Mouse (Mus musculus) heart, embryonic 16.5 days (tissue): ENCODE measurements around the gene Zp3. TPM values are rescaled to one million over a fixed set of nuclear protein-coding genes. Genes with fewer than 3 reads are reported as not detected.
A peak's percentile ranks its signal among the peaks of the same experiment; 100 is the strongest.

ENCODE experiments used
- ATAC-seq: fragments of 200-750 bp; cut with Nextera tagmentation; replicated peaks from 2 replicates; pipeline ENCODE4 v1.8.0; 2017; ENCODE audit warnings: moderate number of reproducible peaks; ENCODE audit not compliant: insufficient read depth, low FRiP score; ENCODE audit errors: extremely low read depth
- H3K27ac ChIP-seq: fragments of 300-500 bp; sonication (generic); 2 replicates; pipeline ENCODE4 v1.5.1; 2014; ENCODE audit warnings: mild to moderate bottlenecking, low read length, control low read depth, moderate library complexity
- H3K27me3 ChIP-seq: fragments of 300-500 bp; sonication (generic); 2 replicates; pipeline ENCODE4 v1.6.1; 2014; ENCODE audit warnings: low read length, mixed read lengths; ENCODE audit not compliant: control insufficient read depth, insufficient read depth
- H3K36me3 ChIP-seq: fragments of 300-500 bp; sonication (generic); 2 replicates; pipeline ENCODE4 v1.6.1; 2014; ENCODE audit not compliant: control insufficient read depth, insufficient read depth
- H3K4me1 ChIP-seq: fragments of 300-500 bp; sonication (generic); 2 replicates; pipeline ENCODE4 v1.6.1; 2014; ENCODE audit warnings: low read length, mixed read lengths; ENCODE audit not compliant: control insufficient read depth, insufficient read depth
- H3K4me2 ChIP-seq: fragments of 300-500 bp; sonication (generic); 2 replicates; pipeline ENCODE4 v1.6.1; 2014; ENCODE audit warnings: low read depth, mild to moderate bottlenecking, control low read depth, low read length
- H3K4me3 ChIP-seq: fragments of 300-500 bp; sonication (generic); 2 replicates; pipeline ENCODE4 v1.5.1; 2014; ENCODE audit warnings: mild to moderate bottlenecking, control low read depth, low read length
- H3K9ac ChIP-seq: fragments of 300-500 bp; sonication (generic); 2 replicates; pipeline ENCODE4 v1.6.1; 2014; ENCODE audit warnings: low read length, control low read depth
- H3K9me3 ChIP-seq: fragments of 300-500 bp; sonication (generic); replicated peaks from 2 replicates; pipeline ENCODE4 v1.6.1; 2016; ENCODE audit warnings: low read length; ENCODE audit not compliant: control insufficient read depth
- WGBS: fragments of 180-500 bp; shearing (Covaris S2); extraction: QIAGEN DNeasy Blood & Tissue Kit; methylation state at CpG from one replicate; pipeline ENCODE4 v1.1.7; 2014; 5-methylcytosine and 5-hydroxymethylcytosine counted together
- polyA plus RNA-seq: library from polyadenylated mRNA; unstranded; fragments of >200 nt; fragmentation: Nextera tagmentation; extraction: Ambion mirVana; gene quantifications from 2 replicates; pipeline ENCODE4 v1.2.1, GENCODE M21; 2015

Gene Zp3
- polyA plus RNA-seq, 1 experiment from 2014 or later = not detected

DNA sequence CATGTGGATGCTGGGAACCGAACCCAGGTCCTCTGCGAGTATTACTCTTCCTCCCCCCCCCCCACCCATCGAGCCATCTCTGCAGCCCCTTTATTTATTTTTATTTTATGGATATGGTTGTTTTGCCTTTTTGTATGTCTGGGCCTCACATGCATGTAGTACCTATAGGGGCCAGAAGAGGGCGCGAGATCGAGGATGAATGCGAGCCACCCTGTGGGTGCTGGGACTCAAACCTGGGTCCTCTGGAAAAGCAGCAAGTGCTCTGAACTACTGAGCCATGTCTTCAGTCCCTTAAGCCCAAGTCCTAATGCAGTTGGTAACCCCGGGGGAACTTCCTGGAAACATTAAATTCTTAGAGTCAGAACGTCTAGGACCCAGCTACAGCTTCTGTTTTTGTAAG, 13.0 kb upstream of the Zp3 start:
- no peak for ATAC-seq

DNA sequence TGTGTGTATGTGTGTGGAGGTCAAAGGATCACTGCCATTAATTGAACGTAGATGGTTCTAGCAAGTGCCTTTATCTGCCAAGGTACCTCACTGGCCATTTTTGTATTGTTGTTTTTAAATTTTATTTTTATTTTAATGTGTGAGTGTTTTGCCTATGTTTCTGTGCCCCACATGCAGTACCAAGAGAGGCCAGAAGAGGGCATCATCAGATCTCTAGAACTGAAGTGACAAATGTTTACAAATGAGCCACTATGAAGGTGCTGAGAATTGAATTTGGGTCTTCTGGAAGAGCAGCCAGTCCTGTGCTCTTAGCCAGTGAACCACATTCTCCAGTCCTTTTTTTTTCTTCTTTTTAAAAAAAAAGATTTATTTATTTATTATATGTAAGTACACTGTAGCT, 11.1 kb upstream of the Zp3 start:
- no peak overlapping the region for H3K4me2 ChIP-seq
- H3K9ac ChIP-seq = no peak overlapping the region
- H3K36me3 ChIP-seq = no peaks in the 10 kb centered on the region
- no peak overlapping the region for H3K4me3 ChIP-seq
- no peak overlapping the region for H3K27ac ChIP-seq
- no peak for ATAC-seq
- H3K27me3 ChIP-seq = no peaks in the 10 kb centered on the region
- 56% methylated on average over 1 of the region's 1 CpGs for WGBS
- no peaks in the 10 kb centered on the region for H3K9me3 ChIP-seq
- H3K4me1 ChIP-seq = peaks cover 4% of the 10 kb centered on the region

More for the DNA sequence above, 13.0 kb upstream of the Zp3 start:
- Histone ChIP-seq H3K27me3 (no peaks in the 10 kb centered on the region), H3K9me3 (no peaks in the 10 kb centered on the region), H3K4me2 (no peak overlapping the region), H3K9ac (no peak overlapping the region), H3K4me3 (no peak overlapping the region), H3K27ac (no peak overlapping the region), H3K4me1 (peaks cover 6% of the 10 kb centered on the region), H3K36me3 (no peaks in the 10 kb centered on the region)
- 60% methylated on average over 9 of the region's 9 CpGs for WGBS

DNA sequence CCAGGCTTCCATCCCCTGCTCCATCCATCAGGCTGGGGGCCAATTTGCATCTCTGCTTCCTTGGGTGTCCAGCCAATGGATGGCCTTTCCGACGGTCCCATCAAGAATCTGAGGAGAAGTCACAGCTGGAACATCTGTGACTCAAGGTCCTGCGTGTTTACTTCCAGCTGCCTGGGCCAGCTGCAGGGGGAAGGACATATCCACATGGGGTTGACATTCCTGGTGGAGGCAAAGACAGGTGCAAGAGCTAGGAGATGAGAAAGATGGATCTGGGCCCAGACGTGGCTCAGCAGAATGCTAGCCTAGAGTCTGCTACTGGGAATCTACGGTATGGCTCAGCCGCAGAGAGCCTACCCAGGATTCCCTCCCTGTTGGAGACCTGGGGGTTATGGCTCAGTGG, 9.7 kb upstream of the Zp3 start:
- Histone ChIP-seq H3K9ac (no peak overlapping the region), H3K27ac (no peak overlapping the region), H3K27me3 (no peaks in the 10 kb centered on the region), H3K9me3 (no peaks in the 10 kb centered on the region), H3K4me1 (peaks cover 4% of the 10 kb centered on the region), H3K4me2 (no peak overlapping the region), H3K36me3 (no peaks in the 10 kb centered on the region), H3K4me3 (no peak overlapping the region)
- 71% methylated on average over 6 of the region's 6 CpGs for WGBS
- ATAC-seq = no peak

DNA sequence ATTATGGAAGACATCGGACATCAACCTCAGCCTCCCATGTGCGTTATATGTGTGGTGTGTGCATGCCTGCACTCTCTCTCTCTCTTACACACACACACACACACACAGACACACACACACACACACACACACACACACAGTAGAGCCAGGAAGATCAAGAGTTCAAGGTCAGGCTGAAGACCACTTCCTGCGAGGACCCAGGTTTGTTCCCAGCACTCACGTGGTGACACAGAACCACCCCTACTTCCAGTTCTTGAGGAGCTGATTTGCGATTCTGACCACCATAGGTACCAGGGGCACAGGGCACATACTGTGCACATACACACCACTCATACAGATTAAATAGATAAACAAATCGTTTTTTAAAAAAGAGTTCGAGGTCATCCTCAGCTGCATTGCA, 8.0 kb upstream of the Zp3 start:
- no peak overlapping the region for H3K4me3 ChIP-seq
- no peaks in the 10 kb centered on the region for H3K36me3 ChIP-seq
- no peak overlapping the region for H3K27ac ChIP-seq
- 78% methylated on average over 7 of the region's 7 CpGs for WGBS
- no peak overlapping the region for H3K4me2 ChIP-seq
- no peaks in the 10 kb centered on the region for H3K9me3 ChIP-seq
- no peak overlapping the region for H3K9ac ChIP-seq
- H3K27me3 ChIP-seq = no peaks in the 10 kb centered on the region
- H3K4me1 ChIP-seq = no peaks in the 10 kb centered on the region
- ATAC-seq = no peak

GRCm38 (mm10) chr5:135974365-135974764, 5.5 kb upstream of the Zp3 start, which contains the start of gene Ssc4d:
Ssc4d (minus strand) TSS chr5:135974531.
- 19% methylated on average over 9 of the region's 9 CpGs for WGBS
- no peaks in the 10 kb centered on the region for H3K27me3 ChIP-seq
- no peak for ATAC-seq
- H3K4me2 ChIP-seq = no peak within 1 kb of the TSS
- no peak within 1 kb of the TSS for H3K4me3 ChIP-seq
- no peaks in the 10 kb centered on the region for H3K4me1 ChIP-seq
- no peaks in the 10 kb centered on the region for H3K9me3 ChIP-seq
- no peaks in the 10 kb centered on the region for H3K36me3 ChIP-seq
- H3K9ac ChIP-seq = no peak within 1 kb of the TSS
- no peak within 1 kb of the TSS for H3K27ac ChIP-seq

- no peak for ATAC-seq
- no peak overlapping the region for H3K4me3 ChIP-seq
- WGBS = 91% methylated on average over 8 of the region's 8 CpGs
- no peaks in the 10 kb centered on the region for H3K9me3 ChIP-seq
- H3K4me2 ChIP-seq = no peak overlapping the region
- no peaks in the 10 kb centered on the region for H3K36me3 ChIP-seq
- no peaks in the 10 kb centered on the region for H3K27me3 ChIP-seq
- no peak overlapping the region for H3K27ac ChIP-seq
- no peaks in the 10 kb centered on the region for H3K4me1 ChIP-seq
- no peak overlapping the region for H3K9ac ChIP-seq
Measured at GRCm38 (mm10) chr5:135975893-135976668, 3.8 kb upstream of the Zp3 start.

DNA sequence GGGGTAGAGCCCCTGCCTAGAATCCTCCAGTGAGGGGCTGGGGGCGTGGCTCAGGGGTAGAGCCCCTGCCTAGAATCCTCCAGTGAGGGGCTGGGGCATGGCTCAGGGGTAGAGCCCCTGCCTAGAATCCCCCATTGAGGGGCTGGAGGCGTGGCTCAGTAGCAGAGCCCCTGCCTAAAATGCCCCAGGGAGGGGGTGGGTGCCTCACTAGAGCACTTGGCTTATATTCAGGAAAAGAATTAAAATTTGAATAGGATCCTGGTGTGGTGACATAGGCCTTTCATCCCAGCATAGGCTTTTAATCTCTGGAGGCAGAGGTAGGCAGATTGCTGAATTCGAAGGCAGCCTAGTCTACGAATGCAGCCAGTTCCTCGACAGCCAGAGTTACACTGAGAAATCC, 518 bp upstream of the Zp3 start:
- Histone ChIP-seq H3K4me2 (no peak overlapping the region), H3K27me3 (no peaks in the 10 kb centered on the region), H3K4me3 (no peak overlapping the region), H3K9me3 (no peaks in the 10 kb centered on the region), H3K9ac (no peak overlapping the region), H3K4me1 (no peaks in the 10 kb centered on the region), H3K27ac (no peak overlapping the region), H3K36me3 (no peaks in the 10 kb centered on the region)
- no peak for ATAC-seq
- 81% methylated on average over 5 of the region's 5 CpGs for WGBS

DNA sequence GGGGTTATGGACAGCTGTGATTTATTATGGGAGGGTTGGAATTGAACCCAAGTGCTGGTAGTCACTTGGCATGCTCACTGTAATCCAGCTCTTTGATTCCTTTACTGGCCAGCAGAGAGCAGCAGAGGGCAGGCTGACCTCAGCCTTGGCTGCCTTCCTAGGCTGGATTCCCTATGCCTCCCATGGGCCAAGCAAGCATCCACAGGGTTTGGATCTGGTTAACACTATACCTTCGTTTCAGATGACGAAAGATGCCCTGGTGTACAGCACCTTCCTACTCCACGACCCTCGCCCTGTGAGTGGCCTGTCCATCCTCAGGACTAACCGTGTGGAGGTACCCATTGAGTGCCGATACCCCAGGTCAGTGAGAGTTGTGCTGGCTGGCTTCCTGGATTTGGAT, 2.5 kb downstream of the Zp3 start:
- Histone ChIP-seq H3K27ac (no peak overlapping the region), H3K27me3 (no peaks in the 10 kb centered on the region), H3K4me1 (no peaks in the 10 kb centered on the region), H3K36me3 (no peaks in the 10 kb centered on the region), H3K4me2 (no peak overlapping the region), H3K9ac (no peak overlapping the region), H3K9me3 (no peaks in the 10 kb centered on the region), H3K4me3 (no peak overlapping the region)
- 0 out of 2 replicates have a peak, but pooled peaks have one; percentile 23 for ATAC-seq
- whole genome bisulfite sequencing = 30% methylated on average over 6 of the region's 6 CpGs

- H3K4me2 ChIP-seq = no peak overlapping the region
- 63% methylated on average over 6 of the region's 6 CpGs for WGBS
Measured at GRCm38 (mm10) chr5:135984546-135985044, 4.7 kb downstream of the Zp3 start.

More at GRCm38 (mm10) chr5:135984546-135985044, 4.7 kb downstream of the Zp3 start:
- no peaks in the 10 kb centered on the region for H3K27me3 ChIP-seq
- H3K27ac ChIP-seq = no peak overlapping the region
- H3K9ac ChIP-seq = no peak overlapping the region
- no peak for ATAC-seq
- H3K4me3 ChIP-seq = no peak overlapping the region
- H3K36me3 ChIP-seq = no peaks in the 10 kb centered on the region
- H3K4me1 ChIP-seq = no peaks in the 10 kb centered on the region
- H3K9me3 ChIP-seq = no peaks in the 10 kb centered on the region
